Mouse (Mus musculus) layer of hippocampus, adult 2 months (tissue): ENCODE data around the gene Unc5cl. TPM values are rescaled to one million over a fixed set of nuclear protein-coding genes. Genes with fewer than 3 reads are reported as not detected.

Experiments
- DNase-seq, 2 experiments: peaks; one replicate each; pipeline ENCODE4 v3.0.0; 2022; ENCODE audit warnings: low spot score in 2 of 2
- H3K27ac ChIP-seq: fragments of 200-600 bp; 2 replicates; pipeline ENCODE4 v1.8.1; 2022
- H3K4me3 ChIP-seq: fragments of 200-600 bp; 2 replicates; pipeline ENCODE4 v1.8.1; 2022; ENCODE audit warnings: mild to moderate bottlenecking
- CTCF ChIP-seq: fragments of 200-600 bp; conservative IDR thresholded peaks from 2 replicates; pipeline ENCODE4 v1.8.1; 2022; ENCODE audit warnings: antibody characterized with exemption, mild to moderate bottlenecking, moderate library complexity
- total RNA-seq, 2 experiments: library from RNA; stranded (reverse); gene quantifications; 2 replicates each; pipeline ENCODE4 v1.2.3; 2021

The Unc5cl gene
- total RNA-seq, 2 experiments from 2014 or later = 0.37 to 0.92 TPM

- no peak for DNase-seq
- TF ChIP-seq CTCF = no peak
- Histone ChIP-seq H3K27ac (no peak overlapping the region), H3K4me3 (no peak overlapping the region)
Observed at GRCm38 (mm10) chr17:48500846-48501445, 46.2 kb downstream of the Unc5cl start.

GRCm38 (mm10) chr17:48505006-48505405 lies 50.3 kb downstream of the Unc5cl start:
- no peak overlapping the region for H3K4me3 ChIP-seq
- DNase-seq = no peak
- no peak for TF ChIP-seq CTCF
- no peak overlapping the region for H3K27ac ChIP-seq

- H3K4me3 ChIP-seq = no peak overlapping the region
- TF ChIP-seq CTCF = no peak
- H3K27ac ChIP-seq = no peak overlapping the region
- DNase-seq = no peak
Observed at GRCm38 (mm10) chr17:48506986-48507385, 52.3 kb downstream of the Unc5cl start.

- Histone ChIP-seq H3K27ac (no peak overlapping the region), H3K4me3 (no peak overlapping the region)
- TF ChIP-seq CTCF = no peak
- no peak for DNase-seq
Observed at GRCm38 (mm10) chr17:48509596-48509995, 54.9 kb downstream of the Unc5cl start.

GRCm38 (mm10) chr17:48512614-48513281 lies 58.0 kb downstream of the Unc5cl start:
- DNase-seq = no peak
- no peak for TF ChIP-seq CTCF
- Histone ChIP-seq H3K4me3 (no peak overlapping the region), H3K27ac (no peak overlapping the region)

GRCm38 (mm10) chr17:48514613-48515012 lies 59.9 kb downstream of the Unc5cl start:
- Histone ChIP-seq H3K4me3 (no peak overlapping the region), H3K27ac (no peak overlapping the region)
- no peak for TF ChIP-seq CTCF
- DNase-seq = no peak

- DNase-seq = no peak
- no peak for TF ChIP-seq CTCF
Observed at GRCm38 (mm10) chr17:48519046-48519445, 64.3 kb downstream of the Unc5cl start.

GRCm38 (mm10) chr17:48520352-48520751 lies 65.7 kb downstream of the Unc5cl start:
- Histone ChIP-seq H3K27ac (no peak overlapping the region), H3K4me3 (no peak overlapping the region)
- no peak for DNase-seq
- TF ChIP-seq CTCF = no peak

More at GRCm38 (mm10) chr17:48519046-48519445, 64.3 kb downstream of the Unc5cl start:
- no peak overlapping the region for H3K27ac ChIP-seq
- H3K4me3 ChIP-seq = no peak overlapping the region

GRCm38 (mm10) chr17:48523056-48523455 lies 68.4 kb downstream of the Unc5cl start:
- Histone ChIP-seq H3K27ac (no peak overlapping the region), H3K4me3 (no peak overlapping the region)
- DNase-seq = no peak
- no peak for TF ChIP-seq CTCF

GRCm38 (mm10) chr17:48533844-48534705 lies 79.4 kb downstream of the Unc5cl start:
- Histone ChIP-seq H3K4me3 (no peak overlapping the region), H3K27ac (no peak overlapping the region)
- no peak for TF ChIP-seq CTCF
- DNase-seq = no peak

- DNase-seq = peak in 1 of 2 experiments; percentile 47
Observed at GRCm38 (mm10) chr17:48538328-48538727, 83.6 kb downstream of the Unc5cl start.

GRCm38 (mm10) chr17:48539326-48539725 lies 84.6 kb downstream of the Unc5cl start:
- peak in 1 of 2 experiments; percentile 40 for DNase-seq
- Histone ChIP-seq H3K27ac (no peak overlapping the region), H3K4me3 (no peak overlapping the region)
- no peak for TF ChIP-seq CTCF

More at GRCm38 (mm10) chr17:48538328-48538727, 83.6 kb downstream of the Unc5cl start:
- Histone ChIP-seq H3K4me3 (no peak overlapping the region), H3K27ac (no peak overlapping the region)
- TF ChIP-seq CTCF = peak; percentile 75

- no peak for TF ChIP-seq CTCF
- peak overlapping the region; percentile 75 for H3K27ac ChIP-seq
- DNase-seq = no peak
- peak overlapping the region; percentile 1; the same call in 1 of the 2 replicates for H3K4me3 ChIP-seq
Observed at GRCm38 (mm10) chr17:48542733-48543132, 88.0 kb downstream of the Unc5cl start.
